Mouse (Mus musculus) lung, adult 2 months (tissue): ENCODE data around the gene Sorbs1.

ENCODE experiments used
- CTCF ChIP-seq: fragments of 200-500 bp; IDR thresholded peaks from 2 replicates; pipeline ENCODE4 v1.5.1; 2011; ENCODE audit warnings: mild to moderate bottlenecking, low read length, control low read depth; ENCODE audit not compliant: insufficient read depth
- POLR2A ChIP-seq: fragments of 200-500 bp; IDR thresholded peaks from 2 replicates; pipeline ENCODE4 v1.6.1; 2011; ENCODE audit warnings: low read depth, mild to moderate bottlenecking, control low read depth, low read length, borderline replicate concordance; ENCODE audit errors: extremely low read depth

- TF ChIP-seq CTCF (no peak), POLR2A (no peak)
Measured at GRCm38 (mm10) chr19:40464408-40464807, 49.2 kb downstream of the Sorbs1 start.
